Mouse (Mus musculus): ENCODE measurements at regions not wholly inside any gene's neighbourhood (a gene's known extent, or its start where the extent isn't known, plus 50 kb on each side); places are given as distances from the start of the nearest gene placed in this dataset.

GRCm38 (mm10) chr11:19470648-19471341, 452.0 kb upstream of the Meis1 start:
- DNase-seq = no peak

- DNase-seq = no peak
Measured at GRCm38 (mm10) chr11:19475068-19475786, 448.9 kb upstream of the Spred2 start.

- DNase-seq = no peak
Measured at GRCm38 (mm10) chr11:19493089-19493756, 431.0 kb upstream of the Spred2 start.

- no peak for DNase-seq
Measured at GRCm38 (mm10) chr11:19521721-19522120, 402.5 kb upstream of the Spred2 start.

GRCm38 (mm10) chr11:19523853-19524487, 400.2 kb upstream of the Spred2 start:
- no peak for DNase-seq

GRCm38 (mm10) chr11:19529126-19529525, 395.0 kb upstream of the Spred2 start:
- DNase-seq = no peak

GRCm38 (mm10) chr11:19530652-19531051, 393.5 kb upstream of the Spred2 start:
- DNase-seq = no peak

- peak; percentile 20 for DNase-seq
Measured at GRCm38 (mm10) chr11:19531255-19532003, 392.7 kb upstream of the Spred2 start.

- DNase-seq = no peak
Measured at GRCm38 (mm10) chr11:19532867-19533266, 391.3 kb upstream of the Spred2 start.

GRCm38 (mm10) chr11:19533701-19534100, 390.5 kb upstream of the Spred2 start:
- DNase-seq = no peak

GRCm38 (mm10) chr11:19535215-19535614, 389.0 kb upstream of the Spred2 start:
- no peak for DNase-seq

GRCm38 (mm10) chr11:19546226-19546625, 377.9 kb upstream of the Spred2 start:
- DNase-seq = no peak

- DNase-seq = no peak
Measured at GRCm38 (mm10) chr11:19554316-19554946, 369.7 kb upstream of the Spred2 start.

- no peak for DNase-seq
Measured at GRCm38 (mm10) chr11:19554947-19555770, 369.0 kb upstream of the Spred2 start.

- no peak for DNase-seq
Measured at GRCm38 (mm10) chr11:19560452-19560851, 363.7 kb upstream of the Spred2 start.

GRCm38 (mm10) chr11:19562668-19563067, 361.5 kb upstream of the Spred2 start:
- DNase-seq = no peak

GRCm38 (mm10) chr11:19585228-19585627, 338.9 kb upstream of the Spred2 start:
- no peak for DNase-seq

GRCm38 (mm10) chr11:19592506-19593355, 331.4 kb upstream of the Spred2 start:
- DNase-seq = no peak

GRCm38 (mm10) chr11:19595107-19595506, 329.1 kb upstream of the Spred2 start:
- no peak for DNase-seq

- DNase-seq = no peak
Measured at GRCm38 (mm10) chr11:19596336-19596735, 327.8 kb upstream of the Spred2 start.

All from adrenal gland, adult 8-10 months (tissue).